Mouse (Mus musculus) cortical plate, adult 2 months (tissue): ENCODE data around the gene Prdm10. TPM values are rescaled to one million over a fixed set of nuclear protein-coding genes. Genes with fewer than 3 reads are reported as not detected.

ENCODE experiments used
- H3K27ac ChIP-seq: fragments of 200-500 bp; 2 replicates; pipeline ENCODE4 v1.5.1; 2012; ENCODE audit warnings: low read length, control low read depth, inconsistent platforms; ENCODE audit not compliant: insufficient read depth
- H3K4me1 ChIP-seq: fragments of 200-500 bp; 2 replicates; pipeline ENCODE4 v1.6.1; 2011; ENCODE audit warnings: low read length; ENCODE audit not compliant: control insufficient read depth, insufficient read depth
- H3K4me3 ChIP-seq: fragments of 200-500 bp; 2 replicates; pipeline ENCODE4 v1.5.1; 2011; ENCODE audit warnings: mild to moderate bottlenecking, low read length, control low read depth; ENCODE audit not compliant: insufficient read depth
- CTCF ChIP-seq: fragments of 200-500 bp; IDR thresholded peaks from 2 replicates; pipeline ENCODE4 v1.5.1; 2011; ENCODE audit warnings: mild to moderate bottlenecking, control low read depth, low read length; ENCODE audit not compliant: insufficient read depth; ENCODE audit errors: extremely low read depth
- POLR2A ChIP-seq: fragments of 200-500 bp; IDR thresholded peaks from 2 replicates; pipeline ENCODE4 v1.6.1; 2011; ENCODE audit warnings: mild to moderate bottlenecking, low read length, control low read depth; ENCODE audit not compliant: insufficient read depth; ENCODE audit errors: extremely low read depth
- polyA plus RNA-seq: library from polyadenylated mRNA; depleted of rRNA; stranded (reverse); fragments of >200 nt; gene quantifications from 2 replicates; pipeline ENCODE4 v1.2.3, GENCODE M21; 2012; rRNA removed

The Prdm10 gene
- polyA plus RNA-seq, 1 experiment: 18.1 TPM

DNA sequence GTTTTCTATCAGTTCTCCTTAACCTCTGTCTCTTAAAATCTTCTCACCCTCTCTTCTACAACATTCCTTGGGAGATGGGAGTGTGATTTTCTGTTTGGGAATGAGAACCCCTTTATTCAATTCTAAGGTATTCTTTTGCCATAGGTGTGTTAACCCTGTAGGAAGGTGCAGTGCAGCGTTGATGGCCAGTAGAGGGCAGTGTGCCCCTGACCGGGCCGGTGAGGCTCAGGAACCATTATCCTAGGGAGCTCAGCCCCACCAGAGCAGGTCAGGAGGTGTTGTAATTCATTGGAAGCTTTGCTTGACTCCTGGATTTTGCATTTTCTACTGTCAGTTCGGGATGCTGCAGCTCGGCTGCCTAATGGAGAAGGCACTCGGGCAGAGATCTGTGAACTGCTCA is 124.9 kb downstream of the Prdm10 start:
- Histone ChIP-seq H3K4me1 (no peaks in the 10 kb centered on the region), H3K27ac (no peak overlapping the region), H3K4me3 (no peak overlapping the region)
- TF ChIP-seq CTCF (peak; percentile 45), POLR2A (no peak)

DNA sequence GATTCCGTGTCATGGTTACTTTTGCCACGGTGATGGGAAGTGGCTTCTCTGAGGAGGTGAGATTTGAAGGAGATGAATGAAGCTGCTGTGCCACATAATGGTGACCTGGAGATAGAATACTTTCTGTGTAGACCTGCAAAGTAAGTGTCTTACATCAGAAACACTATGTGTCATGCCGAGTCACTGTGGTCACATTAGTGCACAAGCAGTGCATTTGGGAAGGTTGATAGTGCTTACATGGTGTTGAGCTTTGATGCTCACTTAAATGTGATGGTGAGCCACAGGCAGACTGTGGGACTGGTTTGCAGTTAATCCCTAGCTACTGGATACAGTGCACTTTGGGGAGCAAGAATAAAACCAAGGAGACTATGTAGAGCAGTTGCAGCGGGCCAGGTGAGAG is 131.8 kb downstream of the Prdm10 start:
- no peaks in the 10 kb centered on the region for H3K4me1 ChIP-seq
- H3K4me3 ChIP-seq: no peak overlapping the region
- TF ChIP-seq POLR2A: no peak
- no peak for TF ChIP-seq CTCF
- H3K27ac ChIP-seq: no peak overlapping the region

DNA sequence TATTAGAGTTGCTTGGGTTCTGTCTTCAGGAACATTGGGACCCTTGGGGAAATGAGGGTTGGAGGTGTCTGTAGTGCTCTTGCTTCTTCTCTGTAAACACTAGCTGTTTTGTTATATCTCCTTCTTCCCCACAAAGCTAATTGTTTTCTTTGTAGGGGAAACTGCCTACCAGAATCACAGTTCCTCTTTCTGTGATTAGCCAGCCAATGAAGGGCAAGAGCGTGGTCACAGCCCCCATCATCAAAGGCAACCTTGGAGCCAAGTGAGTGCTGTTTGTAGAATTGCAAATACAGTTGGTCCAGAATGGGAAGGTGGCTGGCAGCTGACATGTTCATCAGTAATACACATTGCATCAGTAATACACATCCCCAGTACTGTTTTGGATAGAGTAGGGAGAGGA is 138.5 kb downstream of the Prdm10 start:
- TF ChIP-seq POLR2A (no peak), CTCF (no peak)
- Histone ChIP-seq H3K4me1 (no peaks in the 10 kb centered on the region), H3K4me3 (no peak overlapping the region), H3K27ac (no peak overlapping the region)

DNA sequence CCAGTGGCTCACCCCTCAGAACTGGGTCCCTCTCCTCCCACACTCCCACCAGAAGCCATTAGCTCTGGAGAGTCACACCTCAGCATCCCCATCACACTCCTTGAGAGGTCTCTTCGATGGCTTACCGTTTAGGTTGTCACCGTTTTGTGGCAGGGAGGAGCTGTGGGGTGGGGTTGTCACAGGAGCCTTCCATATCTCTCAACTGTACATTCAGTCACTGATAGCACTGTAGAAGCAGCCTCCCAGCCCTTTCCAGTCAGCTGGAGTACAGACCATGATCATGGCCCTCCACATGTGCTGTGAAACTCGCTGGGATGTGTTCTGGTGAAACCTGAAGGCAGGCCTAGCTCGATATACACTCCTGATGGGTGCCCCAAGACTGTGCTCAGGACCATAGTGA is 141.8 kb downstream of the Prdm10 start:
- Histone ChIP-seq H3K4me1 (no peaks in the 10 kb centered on the region), H3K4me3 (no peak overlapping the region), H3K27ac (no peak overlapping the region)
- TF ChIP-seq POLR2A: no peak
- no peak for TF ChIP-seq CTCF

DNA sequence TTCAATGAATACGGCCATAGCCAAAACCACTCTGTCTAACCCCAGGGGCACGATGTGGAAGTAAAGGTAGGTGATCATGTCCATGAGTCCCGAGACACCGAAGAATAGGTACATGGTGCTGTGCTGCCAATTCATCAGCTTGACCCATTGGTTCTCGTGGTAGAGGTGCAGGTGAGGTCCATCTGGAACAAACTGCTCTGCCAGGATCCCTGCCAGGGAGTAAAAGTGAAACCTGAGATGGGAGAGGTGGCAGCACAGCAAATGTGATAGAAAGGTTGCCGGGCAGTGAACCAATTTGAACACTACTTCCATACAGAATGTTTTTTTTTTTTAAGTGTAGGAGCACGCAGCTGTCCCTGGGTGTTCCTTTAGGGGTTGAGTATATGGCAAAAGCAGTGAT is 148.6 kb downstream of the Prdm10 start:
- Histone ChIP-seq H3K4me1 (no peaks in the 10 kb centered on the region), H3K27ac (no peak overlapping the region), H3K4me3 (no peak overlapping the region)
- TF ChIP-seq CTCF: no peak

DNA sequence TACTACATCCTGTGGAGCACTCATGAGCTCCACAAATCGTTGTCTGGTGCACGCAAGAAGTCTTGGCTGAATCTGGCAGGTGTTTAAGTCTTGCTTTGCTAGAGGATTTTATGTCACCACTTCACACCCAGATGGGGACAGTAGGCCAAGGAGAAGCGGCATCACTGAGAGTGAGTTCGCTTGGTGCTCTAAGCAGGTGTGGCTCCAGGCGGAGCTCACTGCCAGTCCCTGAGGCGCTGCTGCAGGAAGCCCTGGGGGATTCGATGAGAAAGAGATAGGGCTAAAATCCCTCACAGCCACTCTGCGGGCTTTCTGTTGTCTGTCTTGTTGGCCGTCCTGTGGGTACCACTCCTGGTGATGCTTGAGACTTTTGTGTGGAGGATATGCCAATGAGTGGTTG is 149.7 kb downstream of the Prdm10 start:
- TF ChIP-seq CTCF (no peak), POLR2A (no peak)
- H3K4me1 ChIP-seq: no peaks in the 10 kb centered on the region
- no peak overlapping the region for H3K27ac ChIP-seq
- no peak overlapping the region for H3K4me3 ChIP-seq

Other genes starting within 250 kb of the Prdm10 start
- 8.5 and 8.6 TPM in 2 replicates for gene Zbtb44, start 249.9 kb upstream of the Prdm10 start, polyA plus RNA-seq
- gene St14, start 148.7 kb upstream of the Prdm10 start, polyA plus RNA-seq: 0.29 and 0.55 TPM in 2 replicates
- gene Aplp2, start 68.7 kb upstream of the Prdm10 start, polyA plus RNA-seq: 710 and 720 TPM in 2 replicates
- 26.9 and 28.4 TPM in 2 replicates for gene Nfrkb, start 105.7 kb downstream of the Prdm10 start, polyA plus RNA-seq
- gene Tmem45b, start 183.9 kb downstream of the Prdm10 start, polyA plus RNA-seq: 0.23 TPM in 1 of 2 replicates, not detected in the other